Mouse (Mus musculus) myocyte (in vitro differentiated cells): ENCODE results near the gene Bpifb1. TPM values are rescaled to one million over a fixed set of nuclear protein-coding genes. Genes with fewer than 3 reads are reported as not detected.
"Not testable (repeated sequence)": the region's sequence is repeated elsewhere in the genome, so short reads cannot be mapped to it uniquely, and the experiment has no call there.

Experiments
- H3K27me3 ChIP-seq: one replicate; pipeline ENCODE4 v1.6.1; 2011; ENCODE audit not compliant: control insufficient read depth, insufficient read depth, insufficient read length
- H3K36me3 ChIP-seq: one replicate; pipeline ENCODE4 v1.6.1; 2011; ENCODE audit not compliant: control insufficient read depth, insufficient read depth
- H3K4me2 ChIP-seq: one replicate; pipeline ENCODE4 v1.6.1; 2011; ENCODE audit warnings: low read depth, control low read depth
- H3K4me3 ChIP-seq: one replicate; pipeline ENCODE4 v1.5.1; 2011; ENCODE audit warnings: mild to moderate bottlenecking, control low read depth, moderate library complexity
- H3K79me2 ChIP-seq: one replicate; pipeline ENCODE4 v1.6.1; 2011; ENCODE audit not compliant: control insufficient read depth, insufficient read depth
- H3ac ChIP-seq: one replicate; pipeline ENCODE4 v1.6.1; 2011; ENCODE audit not compliant: control insufficient read depth, insufficient read length
- CEBPB ChIP-seq: IDR thresholded peaks from 2 replicates; pipeline ENCODE4 v1.6.1; 2011; ENCODE audit warnings: mild to moderate bottlenecking, moderate library complexity; ENCODE audit not compliant: poor library complexity, insufficient read depth, severe bottlenecking
- E2F4 ChIP-seq: IDR thresholded peaks from one replicate; pipeline ENCODE4 v1.6.1; 2011; ENCODE audit warnings: mild to moderate bottlenecking, control low read depth, moderate library complexity; ENCODE audit not compliant: insufficient read depth
- MAX ChIP-seq: IDR thresholded peaks from one replicate; pipeline ENCODE4 v1.6.1; 2011; ENCODE audit warnings: low read depth, mild to moderate bottlenecking, control low read depth
- MYOD1 ChIP-seq, 3 experiments: IDR thresholded peaks; one replicate each; pipeline ENCODE4 v1.6.1; 2011; ENCODE audit warnings: control low read depth in 2 of 3, low read depth in 2 of 3, mild to moderate bottlenecking in 2 of 3, moderate library complexity in 1 of 3; ENCODE audit not compliant: insufficient read length in 2 of 3, control insufficient read depth in 1 of 3
- MYOG ChIP-seq, 3 experiments: IDR thresholded peaks; one replicate each; pipeline ENCODE4 v1.6.1; 2011; ENCODE audit warnings: control low read depth in 2 of 3, low read depth in 2 of 3, mild to moderate bottlenecking in 2 of 3; ENCODE audit not compliant: insufficient read length in 2 of 3, control insufficient read depth in 1 of 3, insufficient read depth in 1 of 3
- POLR2A ChIP-seq: IDR thresholded peaks from one replicate; pipeline ENCODE4 v1.6.1; 2011; ENCODE audit warnings: low read depth, mild to moderate bottlenecking, control low read depth, moderate library complexity; ENCODE audit not compliant: insufficient read length
- POLR2AphosphoS2 ChIP-seq: IDR thresholded peaks from one replicate; pipeline ENCODE4 v1.6.1; 2011; ENCODE audit warnings: low read depth, control low read depth; ENCODE audit not compliant: insufficient read length
- REST ChIP-seq: IDR thresholded peaks from one replicate; pipeline ENCODE4 v1.6.1; 2011; ENCODE audit warnings: mild to moderate bottlenecking, control low read depth, moderate library complexity; ENCODE audit not compliant: insufficient read depth, insufficient read length
- SRF ChIP-seq: IDR thresholded peaks from one replicate; pipeline ENCODE4 v1.6.1; 2011; ENCODE audit warnings: low read depth; ENCODE audit not compliant: control insufficient read depth, insufficient read length
- TCF12 ChIP-seq: IDR thresholded peaks from one replicate; pipeline ENCODE4 v1.6.1; 2011; ENCODE audit warnings: mild to moderate bottlenecking, control low read depth; ENCODE audit not compliant: poor library complexity, insufficient read depth, severe bottlenecking
- TCF3 ChIP-seq: IDR thresholded peaks from one replicate; pipeline ENCODE4 v1.6.1; 2011; ENCODE audit warnings: low read depth, control low read depth; ENCODE audit not compliant: insufficient read length
- USF1 ChIP-seq: IDR thresholded peaks from one replicate; pipeline ENCODE4 v1.6.1; 2011; ENCODE audit warnings: low read depth, mild to moderate bottlenecking, control low read depth, moderate library complexity
- polyA plus RNA-seq: library from polyadenylated mRNA; unstranded; fragments of >200 nt; fragmentation: generic; extraction: Trizol; gene quantifications from one replicate; pipeline ENCODE4 v1.2.1, GENCODE M21; 2012; ENCODE audit warnings: missing spikeins

Bpifb1 gene
- polyA plus RNA-seq, 1 experiment, result not detected

GRCm38 (mm10) chr2:154255770-154256169 is 65.2 kb downstream of the Bpifb1 start:
- Histone ChIP-seq H3K79me2 (no peaks in the 10 kb centered on the region), H3K36me3 (no peaks in the 10 kb centered on the region), H3K27me3 (no peaks in the 10 kb centered on the region), H3K4me3 (no peak overlapping the region), H3ac (no peak overlapping the region), H3K4me2 (no peak overlapping the region)
- no peak for TF ChIP-seq TCF3
- no peak for TF ChIP-seq REST
- TF ChIP-seq MYOG (IDR thresholded peaks at IDR 0.05; ENCODE audit: control insufficient read depth in 1 of 3, insufficient read depth in 1 of 3, insufficient read length in 2 of 3, low read depth in 2 of 3), result no peak
- TF ChIP-seq POLR2A, result no peak
- no peak for TF ChIP-seq MYOD1 (IDR thresholded peaks at IDR 0.05; ENCODE audit: control insufficient read depth in 1 of 3, insufficient read length in 2 of 3, low read depth in 2 of 3)
- no peak for TF ChIP-seq E2F4
- no peak for TF ChIP-seq USF1
- no peak for TF ChIP-seq POLR2AphosphoS2
- no peak for TF ChIP-seq MAX
- TF ChIP-seq CEBPB, result no peak
- no peak for TF ChIP-seq TCF12
- TF ChIP-seq SRF, result no peak

GRCm38 (mm10) chr2:154257554-154257953 is 66.9 kb downstream of the Bpifb1 start, which contains the start of gene Bpifb9a:
Bpifb9a (plus strand) TSS chr2:154257854.
- H3K36me3 ChIP-seq, H3K27me3 ChIP-seq, H3K4me2 ChIP-seq, H3K4me3 ChIP-seq, H3K79me2 ChIP-seq, H3ac ChIP-seq: not testable (repeated sequence)

GRCm38 (mm10) chr2:154264397-154264796 is 73.8 kb downstream of the Bpifb1 start:
- not testable (repeated sequence) for H3K79me2 ChIP-seq, H3K4me3 ChIP-seq, H3ac ChIP-seq, H3K27me3 ChIP-seq, H3K36me3 ChIP-seq, H3K4me2 ChIP-seq

Other genes with a start within 250 kb of the Bpifb1 start
- gene Bpifa6, start 215.9 kb upstream of the Bpifb1 start, polyA plus RNA-seq, result not detected
- gene Bpifa2, start 182.6 kb upstream of the Bpifb1 start, polyA plus RNA-seq, result not detected
- gene Bpifa3, start 60.5 kb upstream of the Bpifb1 start, polyA plus RNA-seq, result not detected
- not detected for gene Bpifa1, start 47.9 kb upstream of the Bpifb1 start, polyA plus RNA-seq
- not detected for gene Bpifa5, start 28.2 kb upstream of the Bpifb1 start, polyA plus RNA-seq
- not detected for gene Bpifb5, start 32.9 kb downstream of the Bpifb1 start, polyA plus RNA-seq
- gene Bpifb9a, start 67.0 kb downstream of the Bpifb1 start, polyA plus RNA-seq, result not detected
- not detected for gene Bpifb9b, start 116.4 kb downstream of the Bpifb1 start, polyA plus RNA-seq
- 14.7 TPM for gene Cdk5rap1, start 182.2 kb downstream of the Bpifb1 start, polyA plus RNA-seq
- gene Snta1, start 217.3 kb downstream of the Bpifb1 start, polyA plus RNA-seq, result 61.7 TPM
- gene Cbfa2t2, start 245.7 kb downstream of the Bpifb1 start, polyA plus RNA-seq, result 7.5 TPM